Mouse (Mus musculus) spleen, adult 2 months (tissue): Measurements from ENCODE around the gene Gm3625.

Experiments used
- CTCF ChIP-seq: fragments of 200-500 bp; IDR thresholded peaks from 2 replicates; pipeline ENCODE4 v1.5.1; 2011; ENCODE audit warnings: mild to moderate bottlenecking, inconsistent platforms; ENCODE audit not compliant: insufficient read depth, insufficient read length, insufficient replicate concordance; ENCODE audit errors: extremely low read depth
- POLR2A ChIP-seq: fragments of 200-500 bp; IDR thresholded peaks from 2 replicates; pipeline ENCODE4 v1.6.1; 2011; ENCODE audit warnings: low read depth, low read length, inconsistent platforms

- TF ChIP-seq CTCF (no peak), POLR2A (no peak)
Observed at GRCm38 (mm10) chr12:4638438-4638837, 45.7 kb upstream of the Gm3625 start.
